Mouse (Mus musculus): Measurements from ENCODE around the gene Chrm1.
"Not testable (repeated sequence)": the region's sequence is repeated elsewhere in the genome, so short reads cannot be mapped to it uniquely, and the experiment has no call there.

The Chrm1 gene

DNA sequence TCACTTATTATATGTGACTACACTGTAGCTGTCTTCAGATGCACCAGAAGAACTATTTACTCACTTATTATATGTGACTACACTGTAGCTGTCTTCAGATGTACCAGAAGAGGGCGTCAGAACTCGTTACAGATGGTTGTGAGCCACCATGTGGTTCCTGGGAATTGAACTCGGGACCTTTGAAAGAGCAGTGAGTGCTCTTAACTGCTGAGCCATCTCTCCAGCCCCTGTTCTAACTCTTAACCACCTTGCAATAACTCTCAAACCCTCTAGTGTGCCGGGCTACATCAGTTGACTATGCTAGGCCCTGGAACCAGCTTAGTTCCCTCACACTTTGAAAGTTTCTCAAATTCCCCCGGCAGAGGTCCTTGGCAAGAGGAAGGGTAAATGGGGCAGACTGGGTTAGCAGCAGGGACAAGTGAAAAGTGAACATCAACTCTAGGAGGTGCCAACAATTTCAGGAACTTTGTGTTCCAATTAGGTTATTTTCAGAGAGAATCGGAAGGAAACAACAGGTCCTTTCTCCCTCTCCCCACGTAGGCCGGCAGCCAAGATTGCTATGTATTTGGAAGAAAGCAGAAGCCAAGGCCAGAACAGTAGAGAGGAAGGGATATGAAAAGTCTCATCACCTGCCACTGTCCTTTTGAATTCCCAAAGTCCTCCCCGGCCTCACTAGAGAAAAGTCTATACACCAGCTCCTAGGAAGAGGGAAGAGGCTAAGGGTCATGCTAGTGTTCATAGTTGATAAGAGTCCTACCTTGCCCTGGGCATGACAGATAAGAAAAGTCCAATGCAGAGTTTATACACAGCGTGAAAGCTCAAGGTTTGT lies 51.3 kb downstream of the Chrm1 start:
- ATAC-seq (ENCODE audit: insufficient number of reproducible peaks, low FRiP score, low TSS enrichment) = no peak

DNA sequence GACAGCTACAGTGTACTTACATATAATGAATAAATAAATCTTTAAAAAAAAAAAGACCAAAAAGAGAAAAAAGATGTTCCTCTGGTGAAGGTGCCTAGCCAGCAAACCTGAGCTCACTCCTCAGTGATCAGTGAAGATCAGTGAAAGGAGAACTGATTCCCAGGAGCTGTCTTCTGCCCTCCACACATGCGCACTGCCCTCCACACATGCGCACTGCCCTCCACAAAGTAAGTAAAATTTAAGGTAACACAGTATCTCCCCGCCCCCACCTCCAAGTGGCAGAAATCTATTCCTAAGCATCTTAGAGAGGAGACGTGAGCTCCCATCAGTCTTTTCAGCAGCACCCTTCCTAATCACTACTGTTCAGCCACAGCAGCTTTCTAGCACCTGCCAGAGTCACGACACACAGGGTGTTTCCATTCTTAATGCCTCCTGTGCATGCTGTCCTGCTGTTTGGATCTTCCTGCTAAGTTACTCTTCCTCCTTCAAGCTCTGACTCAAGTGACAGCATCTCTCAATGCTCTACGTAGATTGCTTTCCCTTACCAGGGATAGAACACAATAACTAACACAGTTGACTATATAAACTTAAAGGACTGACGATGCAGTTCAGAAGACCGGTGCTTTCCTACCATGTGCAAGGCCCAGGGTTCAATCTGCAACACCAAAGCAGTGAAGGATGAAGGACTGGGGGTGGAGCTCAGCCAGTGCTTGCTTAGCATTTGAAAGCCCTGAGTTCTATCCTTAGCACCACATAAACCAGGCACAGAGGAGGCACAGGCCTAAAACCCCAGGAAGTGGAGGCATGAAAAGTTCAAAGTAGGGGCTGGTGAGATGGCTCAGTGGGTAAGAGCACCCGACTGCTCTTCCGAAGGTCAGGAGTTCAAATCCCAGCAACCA lies 52.5 kb downstream of the Chrm1 start:
- ATAC-seq (ENCODE audit: insufficient number of reproducible peaks, low FRiP score, low TSS enrichment) = no peak

DNA sequence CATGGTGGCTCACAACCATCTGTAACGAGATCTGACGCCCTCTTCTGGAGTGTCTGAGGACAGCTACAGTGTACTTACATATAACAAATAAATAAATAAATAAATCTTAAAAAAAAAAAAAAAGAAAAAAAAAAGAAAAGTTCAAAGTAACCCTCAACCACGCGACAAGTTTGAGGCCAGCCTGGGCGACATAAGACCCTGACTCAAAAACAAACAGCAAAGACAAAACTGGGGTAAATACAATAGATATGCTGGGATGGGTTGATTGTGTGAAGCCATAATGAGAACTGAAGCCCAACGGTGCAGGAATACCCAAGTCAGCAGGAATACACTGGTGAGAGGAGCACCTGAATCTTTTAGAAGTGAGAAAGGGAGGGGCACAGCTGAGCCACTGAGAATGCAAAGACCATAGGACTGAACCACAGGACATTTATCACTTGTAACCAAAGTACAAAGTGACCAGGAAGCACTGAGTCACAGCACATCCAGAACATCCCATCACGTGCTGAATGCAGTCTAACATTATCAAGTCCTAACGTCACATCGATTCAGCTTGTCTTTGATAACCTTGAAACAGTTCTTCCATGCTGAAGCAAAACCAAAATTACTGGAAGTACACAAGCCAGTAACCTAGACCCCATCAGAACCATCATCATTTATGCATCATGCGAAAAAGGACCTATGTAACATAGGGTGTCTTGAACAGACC lies 53.3 kb downstream of the Chrm1 start:
- ATAC-seq (ENCODE audit: insufficient number of reproducible peaks, low FRiP score, low TSS enrichment) = no peak

DNA sequence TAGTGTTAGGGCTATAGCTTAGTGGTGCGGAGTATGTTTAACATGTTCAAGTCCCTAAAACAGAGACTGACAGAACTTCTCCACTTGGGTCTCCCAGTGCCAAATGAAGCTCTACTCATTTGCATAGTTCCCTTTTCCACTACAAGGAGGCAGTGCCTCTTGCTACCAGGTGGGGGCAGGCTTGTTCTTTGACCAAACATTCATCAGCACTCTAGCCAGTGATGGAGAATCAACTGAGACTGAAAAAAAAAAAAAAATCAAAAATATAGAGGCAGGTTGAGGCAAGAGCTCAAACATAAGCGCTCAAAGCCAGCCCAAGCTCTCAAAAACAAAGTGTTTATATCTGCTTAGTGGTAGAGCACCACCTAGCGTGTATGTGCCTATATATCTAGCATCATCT lies 54.8 kb downstream of the Chrm1 start:
- no peak for ATAC-seq (ENCODE audit: insufficient number of reproducible peaks, low FRiP score, low TSS enrichment)

GRCm38 (mm10) chr19:8719037-8719436 lies 55.4 kb downstream of the Chrm1 start:
- ATAC-seq (ENCODE audit: insufficient number of reproducible peaks, low FRiP score, low TSS enrichment) = not testable (repeated sequence)

GRCm38 (mm10) chr19:8721378-8721777 lies 57.8 kb downstream of the Chrm1 start:
- ATAC-seq (ENCODE audit: insufficient number of reproducible peaks, low FRiP score, low TSS enrichment) = no peak

GRCm38 (mm10) chr19:8722021-8722420 lies 58.4 kb downstream of the Chrm1 start:
- ATAC-seq (ENCODE audit: insufficient number of reproducible peaks, low FRiP score, low TSS enrichment) = no peak

- ATAC-seq (ENCODE audit: insufficient number of reproducible peaks, low FRiP score, low TSS enrichment) = no peak
Measured at GRCm38 (mm10) chr19:8722559-8722906, 58.9 kb downstream of the Chrm1 start.

DNA sequence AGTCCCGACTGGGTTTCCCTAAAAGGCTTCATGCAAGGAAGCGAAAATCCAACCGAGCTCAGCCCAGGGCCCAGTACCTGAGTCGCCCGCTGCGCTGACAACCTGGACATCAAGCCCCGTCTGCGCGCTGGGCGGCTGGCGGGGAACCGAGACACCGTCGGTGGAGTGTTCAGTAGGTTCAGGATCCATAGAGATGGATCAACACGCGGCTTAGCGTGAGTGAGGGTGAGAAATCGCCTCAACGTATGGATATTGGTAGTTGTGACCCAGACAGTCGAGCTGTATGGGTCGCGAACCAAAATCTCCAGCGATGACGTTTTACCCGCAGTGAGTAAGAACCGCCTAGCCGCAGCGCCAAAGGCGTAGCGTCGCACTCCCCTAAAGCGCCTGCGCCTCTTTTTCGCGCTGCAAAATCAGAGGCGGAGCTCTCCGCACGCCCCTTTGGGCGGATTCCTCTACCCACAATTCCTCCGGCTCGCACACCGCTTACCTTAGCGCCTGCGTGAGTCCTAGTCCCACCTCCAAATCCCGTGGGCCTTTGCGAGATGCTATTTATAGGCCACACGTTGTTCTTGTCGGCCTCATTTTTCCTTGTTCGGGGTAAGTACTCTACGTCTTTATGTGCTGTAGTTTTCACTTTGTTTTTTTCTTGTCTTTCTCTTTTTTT lies 59.5 kb downstream of the Chrm1 start, which contains the start of gene Slc3a2:
Gene Slc3a2 (minus strand): TSS at position 463 of the 667 bp plus-strand sequence.
- peak; percentile 91 for ATAC-seq (ENCODE audit: insufficient number of reproducible peaks, low FRiP score, low TSS enrichment)

DNA sequence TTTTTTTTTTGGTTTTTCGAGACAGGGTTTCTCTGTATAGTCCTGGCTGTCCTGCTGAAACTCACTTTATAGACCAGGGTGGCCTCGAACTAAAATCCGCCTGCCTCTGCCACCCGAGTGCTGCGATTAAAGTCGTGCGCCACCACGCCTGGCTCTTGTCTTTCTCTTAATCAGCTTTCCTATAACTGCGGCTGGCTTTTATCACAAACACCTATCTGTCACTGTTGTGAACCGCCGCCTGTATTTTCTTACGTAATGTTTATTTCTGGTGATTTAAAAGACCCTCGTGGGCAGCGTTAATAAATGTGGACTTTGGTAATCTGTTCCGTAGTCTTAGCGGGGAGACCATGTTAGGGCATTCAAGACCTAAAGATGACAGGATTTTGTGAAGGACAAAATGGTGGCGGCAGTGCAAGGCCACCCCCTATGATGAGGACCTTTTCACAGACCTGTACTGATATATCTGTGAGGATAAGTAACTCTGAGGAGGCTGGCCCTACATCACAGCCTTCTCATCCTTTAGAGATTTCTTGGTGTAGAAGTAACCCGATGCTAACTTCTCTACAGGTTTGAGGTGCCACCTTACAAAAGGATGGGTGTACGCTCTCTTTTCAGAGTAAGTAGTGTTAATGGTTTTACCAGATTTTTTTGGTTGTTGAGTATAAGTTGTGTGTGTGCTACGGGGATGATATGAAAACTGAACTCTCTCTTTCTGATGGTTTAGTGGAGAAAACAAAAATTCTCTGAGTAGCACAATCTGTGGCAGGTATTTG lies 60.2 kb downstream of the Chrm1 start:
- no peak for ATAC-seq (ENCODE audit: insufficient number of reproducible peaks, low FRiP score, low TSS enrichment)

DNA sequence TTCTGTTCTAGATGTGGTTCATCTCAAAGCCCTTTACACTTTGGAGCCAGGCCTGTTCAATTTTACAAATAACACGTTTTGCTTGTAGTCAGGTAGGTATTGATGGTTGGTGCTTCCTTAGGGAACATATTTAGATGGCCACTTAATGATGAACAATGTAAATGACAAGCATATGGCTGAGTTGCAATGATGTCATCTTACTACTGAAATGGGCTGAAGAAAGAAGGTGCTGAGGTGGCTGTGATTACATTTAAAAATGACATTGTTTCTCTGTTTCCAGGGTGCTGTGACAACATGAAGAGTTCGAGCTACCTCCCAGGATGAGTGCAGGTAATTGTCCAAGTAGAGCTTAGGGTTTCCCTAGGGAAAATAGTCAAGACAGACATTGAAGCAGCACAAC lies 60.8 kb downstream of the Chrm1 start:
- ATAC-seq (ENCODE audit: insufficient number of reproducible peaks, low FRiP score, low TSS enrichment) = no peak

DNA sequence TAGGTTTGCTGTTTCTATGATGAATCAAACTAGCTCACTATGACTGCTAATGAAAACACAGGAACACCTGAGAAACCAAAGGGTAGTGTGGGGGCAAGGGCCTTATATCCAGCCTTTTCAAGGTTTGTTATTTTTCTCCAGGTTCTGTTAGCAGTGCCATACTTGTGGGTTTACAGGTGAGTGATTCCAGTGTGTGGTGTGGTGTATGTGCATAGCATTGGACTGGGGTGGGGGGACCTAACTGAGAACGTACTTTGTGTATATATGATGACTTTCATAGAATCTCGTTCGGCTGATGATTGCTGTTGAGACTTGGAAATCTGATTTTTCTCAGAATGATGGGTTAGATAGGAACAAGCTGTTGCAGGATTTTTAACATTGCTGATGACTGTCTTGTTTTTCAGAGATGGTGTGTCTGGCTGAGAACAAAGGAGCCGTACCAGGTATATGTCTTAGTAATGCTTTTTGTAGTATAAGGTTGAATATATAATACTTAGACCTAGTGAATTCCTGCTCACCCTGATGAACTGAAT lies 61.6 kb downstream of the Chrm1 start:
- no peak for ATAC-seq (ENCODE audit: insufficient number of reproducible peaks, low FRiP score, low TSS enrichment)

- no peak for ATAC-seq (ENCODE audit: insufficient number of reproducible peaks, low FRiP score, low TSS enrichment)
Measured at GRCm38 (mm10) chr19:8726609-8727390, 63.2 kb downstream of the Chrm1 start.

- no peak for ATAC-seq (ENCODE audit: insufficient number of reproducible peaks, low FRiP score, low TSS enrichment)
Measured at GRCm38 (mm10) chr19:8727495-8728114, 64.0 kb downstream of the Chrm1 start.

DNA sequence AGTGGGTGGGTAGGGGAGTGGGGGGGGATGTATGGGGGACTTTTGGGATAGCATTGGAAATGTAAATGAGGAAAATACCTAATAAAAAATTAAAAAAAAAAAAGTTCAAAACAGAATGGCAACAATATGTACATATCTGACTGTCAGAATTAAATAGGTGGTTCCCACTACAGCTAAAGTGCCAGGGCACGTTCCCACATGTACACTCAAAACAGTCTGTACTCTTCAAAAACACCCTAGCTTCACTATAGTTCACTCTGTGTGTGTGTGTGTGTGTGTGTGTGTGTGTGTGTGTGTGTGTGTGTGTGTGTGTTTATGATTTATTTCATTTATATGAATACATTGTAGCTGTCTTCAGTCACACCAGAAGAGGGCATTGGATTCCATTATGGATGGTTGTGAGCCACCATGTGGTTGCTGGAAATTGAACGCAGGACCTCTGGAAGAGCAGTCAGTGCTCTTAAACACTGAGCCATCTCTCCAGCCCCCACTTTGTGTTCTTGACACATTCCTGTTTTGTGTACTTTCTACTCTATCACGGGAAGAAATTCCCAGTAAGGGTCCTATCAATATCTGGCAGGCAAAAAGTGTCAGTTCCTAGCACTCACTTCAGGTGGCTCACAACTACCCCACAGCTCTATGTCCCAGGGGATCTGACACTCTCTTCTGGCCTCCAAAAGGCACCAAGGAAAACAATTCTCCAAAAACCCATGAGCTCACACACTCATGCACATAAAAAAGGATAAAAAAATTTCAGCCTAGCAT lies 64.9 kb downstream of the Chrm1 start:
- ATAC-seq (ENCODE audit: insufficient number of reproducible peaks, low FRiP score, low TSS enrichment) = not testable (repeated sequence)
